Mouse (Mus musculus): ENCODE measurements around the gene Gm44511. TPM values are rescaled to one million over a fixed set of nuclear protein-coding genes. Genes with fewer than 3 reads are reported as not detected.
"Not testable (repeated sequence)": the region's sequence is repeated elsewhere in the genome, so short reads cannot be mapped to it uniquely, and the experiment has no call there.

Gene Gm44511
- total RNA-seq, 1 experiment, result not detected

DNA sequence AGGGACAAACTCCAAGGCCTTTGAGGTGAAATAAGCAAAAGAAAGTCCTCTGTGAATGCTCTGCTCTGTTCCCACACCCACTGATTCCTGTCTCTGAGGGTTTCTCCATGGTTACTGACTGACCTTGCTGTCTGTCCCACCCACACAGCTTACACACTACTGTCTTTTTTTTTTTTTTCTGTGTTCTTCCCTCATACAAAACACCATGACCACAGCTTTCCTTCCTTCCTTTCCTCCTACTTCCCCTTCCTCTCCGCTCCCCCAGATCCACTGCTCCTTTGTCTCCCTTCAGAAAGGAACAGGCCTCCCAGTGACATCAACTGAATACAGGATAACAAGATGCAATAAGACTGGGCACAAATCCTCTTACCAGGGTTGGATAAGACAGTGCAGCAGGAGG lies 37.6 kb downstream of the Gm44511 start:
- in situ Hi-C loops (cut with MboI; ENCODE audit: low sequenced_read_pairs in 2 of 2, unreplicated experiment in 2 of 2), result loop anchor here in 1 of 2 experiments (5.0 kb wide), 1 partner anchor 166 kb away; the partner anchor contains the start of gene Klrb1a
- Histone ChIP-seq H3K36me3 (ENCODE audit: control insufficient read depth, insufficient read depth, low read length, poor library complexity, severe bottlenecking) (no peaks in the 10 kb centered on the region), H3K27ac (ENCODE audit: insufficient read depth, low read depth, low read length, poor library complexity, severe bottlenecking) (no peak overlapping the region), H3K4me3 (ENCODE audit: insufficient read depth in 1 of 2, low read depth in 1 of 2, low read length in 2 of 2, poor library complexity in 1 of 2, severe bottlenecking in 1 of 2) (no peak overlapping the region), H3K9me3 (ENCODE audit: control insufficient read depth, insufficient read depth, low read depth, low read length) (no peaks in the 10 kb centered on the region), H3K9ac (ENCODE audit: insufficient read depth, low read depth, low read length, poor library complexity, severe bottlenecking) (no peak overlapping the region), H3K4me1 (ENCODE audit: control insufficient read depth in 2 of 2, insufficient read depth in 2 of 2, low read length in 2 of 2, poor library complexity in 1 of 2) (no peaks in the 10 kb centered on the region)
- TF ChIP-seq HCFC1 (IDR thresholded peaks at IDR 0.05; ENCODE audit: borderline replicate concordance, insufficient read depth, low read length), result no peak
- no peak for TF ChIP-seq ZNF384 (IDR thresholded peaks at IDR 0.05; ENCODE audit: low read depth, low read length)
- no peak for TF ChIP-seq ZC3H11A (IDR thresholded peaks at IDR 0.05; ENCODE audit: borderline replicate concordance, low read depth, low read length)
- no peak for TF ChIP-seq MAFK (IDR thresholded peaks at IDR 0.05; ENCODE audit: insufficient read depth, low read depth, low read length)
- no peak for TF ChIP-seq CHD2 (IDR thresholded peaks at IDR 0.05; ENCODE audit: low read depth, low read length)
- DNase-seq (ENCODE audit: low read depth, low spot score), result no peak

DNA sequence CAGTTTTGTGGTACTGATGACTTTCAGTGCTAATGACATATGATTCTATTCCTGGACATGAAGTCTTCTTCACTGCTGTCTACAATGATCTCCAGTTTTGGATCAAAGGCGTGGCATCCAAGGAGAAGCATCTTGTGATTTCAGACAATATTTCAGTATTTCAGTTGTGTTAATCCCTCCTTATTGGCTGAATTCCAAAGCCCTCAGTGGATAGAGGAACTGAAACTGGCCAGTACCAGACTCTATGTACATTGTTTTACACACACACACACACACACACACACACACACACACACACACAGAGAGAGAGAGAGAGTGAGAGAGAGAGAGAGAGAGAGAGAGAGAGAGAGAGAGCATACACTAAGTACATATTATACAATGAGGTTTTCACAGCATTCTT lies 39.7 kb downstream of the Gm44511 start:
- not testable (repeated sequence) for H3K4me1 ChIP-seq (ENCODE audit: control insufficient read depth in 2 of 2, insufficient read depth in 2 of 2, low read length in 2 of 2, poor library complexity in 1 of 2)
- in situ Hi-C loops (cut with MboI; ENCODE audit: low sequenced_read_pairs in 2 of 2, unreplicated experiment in 2 of 2), result loop anchor here in 1 of 2 experiments (5.0 kb wide), 1 partner anchor 164 kb away; the partner anchor contains the start of gene Klrb1a

DNA sequence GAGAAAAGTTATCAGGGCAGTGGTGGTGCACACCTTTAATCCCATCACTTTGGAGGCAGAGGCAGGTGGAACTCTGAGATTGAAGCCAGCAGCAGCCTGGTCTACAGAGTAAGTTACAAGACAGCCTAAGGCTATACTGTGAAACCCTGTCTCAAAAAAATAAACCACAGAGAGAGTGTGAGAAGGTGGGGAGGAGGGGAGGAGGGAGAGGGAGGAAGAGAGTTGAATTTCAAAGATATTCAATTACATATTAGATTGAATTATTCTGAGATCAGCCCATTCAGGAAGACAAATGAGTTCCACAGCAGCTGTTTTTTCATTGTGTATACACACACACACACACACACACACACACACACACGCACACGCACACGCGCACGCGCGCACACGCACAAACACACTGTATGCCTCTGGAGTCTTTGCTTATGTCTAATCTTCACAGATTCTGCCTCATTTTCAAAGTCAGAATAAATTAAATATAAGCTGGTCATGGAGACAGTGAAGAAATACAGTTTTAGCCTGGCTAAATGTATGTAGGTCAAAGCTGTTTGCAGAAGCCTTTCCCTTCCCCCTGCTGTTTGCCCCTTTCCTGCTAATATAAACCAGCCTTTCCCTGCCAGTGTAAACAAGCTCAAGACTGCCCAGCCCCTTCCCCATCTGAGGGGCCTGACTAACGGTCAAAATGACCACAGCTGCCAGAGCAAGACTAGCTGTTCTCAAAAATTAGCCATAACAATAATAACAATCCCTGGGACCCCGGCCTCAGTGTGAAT lies 56.4 kb downstream of the Gm44511 start:
- Histone ChIP-seq H3K9me3 (ENCODE audit: control insufficient read depth, insufficient read depth, low read depth, low read length) (0 out of 2 replicates have a peak, but pooled peaks cover 1% of the 10 kb centered on the region), H3K36me3 (ENCODE audit: control insufficient read depth, insufficient read depth, low read length, poor library complexity, severe bottlenecking) (no peaks in the 10 kb centered on the region), H3K4me1 (ENCODE audit: control insufficient read depth in 2 of 2, insufficient read depth in 2 of 2, low read length in 2 of 2, poor library complexity in 1 of 2) (no peaks in the 10 kb centered on the region), H3K9ac (ENCODE audit: insufficient read depth, low read depth, low read length, poor library complexity, severe bottlenecking) (no peak overlapping the region), H3K27ac (ENCODE audit: insufficient read depth, low read depth, low read length, poor library complexity, severe bottlenecking) (no peak overlapping the region), H3K4me3 (ENCODE audit: insufficient read depth in 1 of 2, low read depth in 1 of 2, low read length in 2 of 2, poor library complexity in 1 of 2, severe bottlenecking in 1 of 2) (no peak overlapping the region)
- in situ Hi-C loops (cut with MboI; ENCODE audit: low sequenced_read_pairs in 2 of 2, unreplicated experiment in 2 of 2), result no loop called here
- no peak for DNase-seq (ENCODE audit: low read depth, low spot score)
- TF ChIP-seq CHD2 (IDR thresholded peaks at IDR 0.05; ENCODE audit: low read depth, low read length) (no peak), ZC3H11A (IDR thresholded peaks at IDR 0.05; ENCODE audit: borderline replicate concordance, low read depth, low read length) (no peak), ZNF384 (IDR thresholded peaks at IDR 0.05; ENCODE audit: low read depth, low read length) (no peak), MAFK (IDR thresholded peaks at IDR 0.05; ENCODE audit: insufficient read depth, low read depth, low read length) (no peak), HCFC1 (IDR thresholded peaks at IDR 0.05; ENCODE audit: borderline replicate concordance, insufficient read depth, low read length) (no peak)

More for the DNA sequence above, 39.7 kb downstream of the Gm44511 start:
- not testable (repeated sequence) for DNase-seq (ENCODE audit: low read depth, low spot score); H3K9ac ChIP-seq (ENCODE audit: insufficient read depth, low read depth, low read length, poor library complexity, severe bottlenecking); H3K9me3 ChIP-seq (ENCODE audit: control insufficient read depth, insufficient read depth, low read depth, low read length); H3K36me3 ChIP-seq (ENCODE audit: control insufficient read depth, insufficient read depth, low read length, poor library complexity, severe bottlenecking); H3K4me3 ChIP-seq (ENCODE audit: insufficient read depth in 1 of 2, low read depth in 1 of 2, low read length in 2 of 2, poor library complexity in 1 of 2, severe bottlenecking in 1 of 2); H3K27ac ChIP-seq (ENCODE audit: insufficient read depth, low read depth, low read length, poor library complexity, severe bottlenecking)

DNA sequence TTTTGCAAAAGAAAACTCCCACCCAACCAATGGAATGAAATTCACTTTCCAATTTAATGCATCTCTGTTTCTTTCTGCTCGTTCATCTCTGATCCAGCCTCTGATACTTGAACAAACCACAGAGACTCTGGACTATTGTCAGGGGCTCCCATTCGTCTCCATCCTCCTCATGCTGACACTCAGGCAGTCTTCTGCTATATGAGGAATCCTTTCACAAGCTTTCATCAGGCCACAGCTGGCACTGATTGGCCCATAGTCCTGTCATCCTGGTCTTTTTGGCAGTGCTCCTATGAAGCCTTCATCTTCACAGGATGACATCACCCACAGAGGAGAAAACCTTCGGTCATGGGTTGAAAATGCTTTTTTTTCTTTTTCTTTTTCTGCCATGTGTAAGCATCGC lies 58.1 kb downstream of the Gm44511 start:
- Histone ChIP-seq H3K36me3 (ENCODE audit: control insufficient read depth, insufficient read depth, low read length, poor library complexity, severe bottlenecking) (no peaks in the 10 kb centered on the region), H3K4me3 (ENCODE audit: insufficient read depth in 1 of 2, low read depth in 1 of 2, low read length in 2 of 2, poor library complexity in 1 of 2, severe bottlenecking in 1 of 2) (no peak overlapping the region), H3K9ac (ENCODE audit: insufficient read depth, low read depth, low read length, poor library complexity, severe bottlenecking) (no peak overlapping the region), H3K9me3 (ENCODE audit: control insufficient read depth, insufficient read depth, low read depth, low read length) (no peaks in the 10 kb centered on the region), H3K4me1 (ENCODE audit: control insufficient read depth in 2 of 2, insufficient read depth in 2 of 2, low read length in 2 of 2, poor library complexity in 1 of 2) (no peaks in the 10 kb centered on the region), H3K27ac (ENCODE audit: insufficient read depth, low read depth, low read length, poor library complexity, severe bottlenecking) (no peak overlapping the region)
- no peak for DNase-seq (ENCODE audit: low read depth, low spot score)
- TF ChIP-seq HCFC1 (IDR thresholded peaks at IDR 0.05; ENCODE audit: borderline replicate concordance, insufficient read depth, low read length) (no peak), CHD2 (IDR thresholded peaks at IDR 0.05; ENCODE audit: low read depth, low read length) (no peak), ZNF384 (IDR thresholded peaks at IDR 0.05; ENCODE audit: low read depth, low read length) (no peak), MAFK (IDR thresholded peaks at IDR 0.05; ENCODE audit: insufficient read depth, low read depth, low read length) (no peak), ZC3H11A (IDR thresholded peaks at IDR 0.05; ENCODE audit: borderline replicate concordance, low read depth, low read length) (no peak)
- in situ Hi-C loops (cut with MboI; ENCODE audit: low sequenced_read_pairs in 2 of 2, unreplicated experiment in 2 of 2), result no loop called here

DNA sequence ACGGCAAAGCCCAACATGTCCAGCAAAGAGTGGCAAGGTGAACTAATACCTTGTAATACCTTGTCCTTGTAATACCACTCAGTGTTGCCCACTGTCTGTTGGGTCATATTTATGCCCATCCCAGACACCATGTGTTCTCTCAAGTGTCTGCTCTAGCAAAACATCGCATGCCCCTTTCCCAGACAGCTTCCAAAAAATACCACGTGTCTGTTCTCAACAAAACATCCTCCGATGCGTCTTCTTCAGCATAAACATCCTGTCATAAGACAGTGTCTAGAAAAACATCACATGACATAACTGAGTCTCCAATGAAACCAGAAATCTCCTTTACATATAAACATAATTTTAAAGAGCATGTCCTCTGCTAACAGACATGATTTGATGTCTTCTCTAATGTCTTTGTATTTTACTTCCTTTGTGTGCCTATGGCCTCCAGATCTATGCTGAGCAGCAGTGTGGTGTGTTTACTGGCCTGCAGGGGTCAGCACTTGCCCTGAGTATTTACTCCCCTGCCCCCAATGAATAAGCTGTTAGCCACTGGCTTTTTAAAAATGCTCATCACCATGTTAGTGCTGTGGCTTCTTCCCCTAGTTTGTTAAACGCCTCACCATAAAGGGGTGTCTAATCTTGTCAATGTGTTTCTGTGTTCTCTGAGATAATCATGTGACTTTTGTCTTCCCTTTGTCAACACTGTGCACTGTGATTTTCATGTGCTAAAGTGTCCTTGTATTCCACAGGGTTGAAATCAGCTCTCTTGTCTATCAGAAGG lies 59.4 kb downstream of the Gm44511 start:
- H3K9me3 ChIP-seq (ENCODE audit: control insufficient read depth, insufficient read depth, low read depth, low read length); H3K27ac ChIP-seq (ENCODE audit: insufficient read depth, low read depth, low read length, poor library complexity, severe bottlenecking); H3K4me3 ChIP-seq (ENCODE audit: insufficient read depth in 1 of 2, low read depth in 1 of 2, low read length in 2 of 2, poor library complexity in 1 of 2, severe bottlenecking in 1 of 2); H3K9ac ChIP-seq (ENCODE audit: insufficient read depth, low read depth, low read length, poor library complexity, severe bottlenecking); DNase-seq (ENCODE audit: low read depth, low spot score); H3K36me3 ChIP-seq (ENCODE audit: control insufficient read depth, insufficient read depth, low read length, poor library complexity, severe bottlenecking); H3K4me1 ChIP-seq (ENCODE audit: control insufficient read depth in 2 of 2, insufficient read depth in 2 of 2, low read length in 2 of 2, poor library complexity in 1 of 2); in situ Hi-C loops (cut with MboI; ENCODE audit: low sequenced_read_pairs in 2 of 2, unreplicated experiment in 2 of 2): not testable (repeated sequence)
